Mouse (Mus musculus) heart, embryonic 12.5 days (tissue): ENCODE measurements around the gene Armc7. TPM values are rescaled to one million over a fixed set of nuclear protein-coding genes. Genes with fewer than 3 reads are reported as not detected.
"Not testable (repeated sequence)": the region's sequence is repeated elsewhere in the genome, so short reads cannot be mapped to it uniquely, and the experiment has no call there.

Experiments used
- ATAC-seq: fragments of 200-750 bp; cut with Nextera tagmentation; 2 replicates; pipeline ENCODE4 v1.8.0; 2017; ENCODE audit warnings: moderate TSS enrichment, moderate library complexity; ENCODE audit not compliant: insufficient number of reproducible peaks, low FRiP score
- H3K27ac ChIP-seq: fragments of 300-500 bp; sonication (generic); 2 replicates; pipeline ENCODE4 v1.5.1; 2016; ENCODE audit warnings: mild to moderate bottlenecking, moderate library complexity; ENCODE audit not compliant: poor library complexity, severe bottlenecking
- H3K27me3 ChIP-seq: fragments of 300-500 bp; sonication (generic); replicated peaks from 2 replicates; pipeline ENCODE4 v1.6.1; 2016; ENCODE audit warnings: mild to moderate bottlenecking, moderate library complexity
- H3K36me3 ChIP-seq: fragments of 300-500 bp; sonication (generic); 2 replicates; pipeline ENCODE4 v1.6.1; 2016; ENCODE audit warnings: mild to moderate bottlenecking, moderate library complexity
- H3K4me1 ChIP-seq: fragments of 300-500 bp; sonication (generic); replicated peaks from 2 replicates; pipeline ENCODE4 v1.6.1; 2016; ENCODE audit warnings: mild to moderate bottlenecking
- H3K4me2 ChIP-seq: fragments of 300-500 bp; sonication (generic); 2 replicates; pipeline ENCODE4 v1.6.1; 2016; ENCODE audit warnings: mild to moderate bottlenecking, moderate library complexity
- H3K4me3 ChIP-seq: fragments of 300-500 bp; sonication (generic); 2 replicates; pipeline ENCODE4 v1.5.1; 2016; ENCODE audit warnings: mild to moderate bottlenecking
- H3K9ac ChIP-seq: fragments of 300-500 bp; sonication (generic); 2 replicates; pipeline ENCODE4 v1.6.1; 2016; ENCODE audit warnings: mild to moderate bottlenecking, moderate library complexity
- H3K9me3 ChIP-seq: fragments of 300-500 bp; sonication (generic); replicated peaks from 2 replicates; pipeline ENCODE4 v1.6.1; 2016; ENCODE audit warnings: mild to moderate bottlenecking, moderate library complexity
- WGBS: fragments of 180-500 bp; shearing (Covaris S2); methylation state at CpG from one replicate; pipeline ENCODE4 v1.1.7; 2016; 5-methylcytosine and 5-hydroxymethylcytosine counted together
- microRNA-seq: library from miRNA; unstranded; fragments of <30 nt; microRNA quantifications from one replicate; pipeline ENCODE4, GENCODE M21; 2017
- polyA plus RNA-seq: library from polyadenylated mRNA; unstranded; fragments of >200 nt; fragmentation: Nextera tagmentation; extraction: Ambion mirVana; gene quantifications from 2 replicates; pipeline ENCODE4 v1.2.1, GENCODE M21; 2016

Gene Armc7
- polyA plus RNA-seq, 1 experiment from 2014 or later: 5.8 TPM

- not testable (repeated sequence) for H3K4me3 ChIP-seq, H3K27ac ChIP-seq, ATAC-seq, H3K4me1 ChIP-seq, H3K9me3 ChIP-seq, H3K9ac ChIP-seq, H3K27me3 ChIP-seq, H3K4me2 ChIP-seq
- peaks cover 79% of the 10 kb centered on the region for H3K36me3 ChIP-seq
- WGBS: 84% methylated on average over 3 of the region's 3 CpGs
These were observed 51.0 kb downstream of the Armc7 start for GRCm38 (mm10) chr11:115526446-115526845.

GRCm38 (mm10) chr11:115534759-115535371, 59.4 kb downstream of the Armc7 start:
- Histone ChIP-seq H3K9ac (peak overlapping the region; percentile 100), H3K4me1 (peaks cover 8% of the 10 kb centered on the region; the same call in 1 of the 2 replicates), H3K27ac (peak overlapping the region; percentile 100), H3K27me3 (no peaks in the 10 kb centered on the region), H3K4me3 (peak overlapping the region; percentile 100), H3K4me2 (peak overlapping the region; percentile 86), H3K9me3 (no peaks in the 10 kb centered on the region), H3K36me3 (peaks cover 35% of the 10 kb centered on the region)
- WGBS: 5% methylated on average over 11 of the region's 11 CpGs
- no peak for ATAC-seq

GRCm38 (mm10) chr11:115535401-115536037, 60.1 kb downstream of the Armc7 start:
- Histone ChIP-seq H3K9me3 (no peaks in the 10 kb centered on the region), H3K27me3 (no peaks in the 10 kb centered on the region), H3K36me3 (peaks cover 30% of the 10 kb centered on the region), H3K9ac (peak overlapping the region; percentile 100), H3K4me3 (peak overlapping the region; percentile 100), H3K27ac (peak overlapping the region; percentile 100), H3K4me2 (peak overlapping the region; percentile 86), H3K4me1 (peaks cover 8% of the 10 kb centered on the region; the same call in 1 of the 2 replicates)
- ATAC-seq: peak; percentile 85
- WGBS: under 1% methylated on average over 62 of the region's 84 CpGs

- Histone ChIP-seq H3K4me3 (peak within 1 kb of the TSS; percentile 100), H3K9ac (peak within 1 kb of the TSS; percentile 100), H3K27me3 (no peaks in the 10 kb centered on the region), H3K9me3 (no peaks in the 10 kb centered on the region), H3K4me2 (peak within 1 kb of the TSS; percentile 86), H3K36me3 (peaks cover 28% of the 10 kb centered on the region), H3K4me1 (peaks cover 8% of the 10 kb centered on the region; the same call in 1 of the 2 replicates), H3K27ac (peak within 1 kb of the TSS; percentile 100)
- 2% methylated on average over 69 of the region's 70 CpGs for WGBS
- ATAC-seq: peak; percentile 89
These were observed 60.7 kb downstream of the Armc7 start, which contains the start of gene Sumo2 for GRCm38 (mm10) chr11:115536038-115536681. TSS of gene Sumo2 (minus strand) at chr11:115536276.

- Histone ChIP-seq H3K4me3 (peak overlapping the region; percentile 100), H3K9me3 (no peaks in the 10 kb centered on the region)
- ATAC-seq: no peak
These were observed 61.5 kb downstream of the Armc7 start for GRCm38 (mm10) chr11:115536856-115537568.

DNA sequence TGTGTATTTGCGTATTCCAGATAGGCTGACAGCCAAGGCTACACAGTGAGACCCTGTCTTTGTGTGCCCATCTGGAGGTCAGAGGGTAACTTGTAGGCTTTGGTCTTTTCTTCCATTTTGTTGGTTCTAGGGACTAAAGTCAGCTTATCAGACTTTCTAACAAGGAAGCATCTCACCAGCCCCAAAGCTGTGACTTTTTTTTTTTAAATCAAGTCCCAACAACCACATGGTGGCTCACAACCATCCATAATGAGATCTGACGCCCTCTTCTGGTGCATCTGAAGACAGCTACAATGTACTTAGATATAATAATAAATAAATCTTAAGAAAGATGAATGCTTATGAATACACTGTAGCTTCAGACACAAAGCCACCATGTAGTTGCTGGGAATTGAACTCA, 62.6 kb downstream of the Armc7 start:
- peaks cover 10% of the 10 kb centered on the region for H3K36me3 ChIP-seq
- H3K4me3 ChIP-seq: no peak overlapping the region
- 0 out of 2 replicates have a peak, but pooled peaks cover 6% of the 10 kb centered on the region for H3K27me3 ChIP-seq
- H3K9ac ChIP-seq: no peak overlapping the region
- 63% methylated on average over 2 of the region's 2 CpGs for WGBS
- H3K27ac ChIP-seq: no peak overlapping the region
- no peaks in the 10 kb centered on the region for H3K9me3 ChIP-seq
- H3K4me1 ChIP-seq: peaks cover 8% of the 10 kb centered on the region; the same call in 1 of the 2 replicates
- no peak for ATAC-seq
- H3K4me2 ChIP-seq: no peak overlapping the region

More at GRCm38 (mm10) chr11:115536856-115537568, 61.5 kb downstream of the Armc7 start:
- Histone ChIP-seq H3K27me3 (no peaks in the 10 kb centered on the region), H3K36me3 (peaks cover 20% of the 10 kb centered on the region), H3K27ac (peak overlapping the region; percentile 100), H3K4me2 (peak overlapping the region; percentile 86), H3K9ac (no peak overlapping the region), H3K4me1 (peaks cover 8% of the 10 kb centered on the region; the same call in 1 of the 2 replicates)
- 87% methylated on average over 10 of the region's 10 CpGs for WGBS

Small RNAs within 50 kb of the gene (microRNA-seq; reads per million reads assigned to microRNA genes)
- not detected for gene Mir3968

Other genes starting within 250 kb of the Armc7 start
- 0.15 and 0.21 TPM in 2 replicates for gene Grin2c, start 208.4 kb upstream of the Armc7 start, polyA plus RNA-seq
- gene Fdxr, start 198.6 kb upstream of the Armc7 start, polyA plus RNA-seq: 11.3 and 12.3 TPM in 2 replicates
- 0.51 and 0.86 TPM in 2 replicates for gene Fads6, start 178.0 kb upstream of the Armc7 start, polyA plus RNA-seq
- gene Otop2, start 168.5 kb upstream of the Armc7 start, polyA plus RNA-seq: not detected in 2 replicates
- gene Ush1g, start 153.6 kb upstream of the Armc7 start, polyA plus RNA-seq: 0.06 and 0.08 TPM in 2 replicates
- not detected in 2 replicates for gene Otop3, start 140.9 kb upstream of the Armc7 start, polyA plus RNA-seq
- 6.0 and 7.4 TPM in 2 replicates for gene Hid1, start 107.9 kb upstream of the Armc7 start, polyA plus RNA-seq
- 9.0 and 9.5 TPM in 2 replicates for gene Cdr2l, start 93.8 kb upstream of the Armc7 start, polyA plus RNA-seq
- 156 and 162 TPM in 2 replicates for gene Mrpl58, start 71.9 kb upstream of the Armc7 start, polyA plus RNA-seq
- 1,576 and 1,627 TPM in 2 replicates for gene Atp5h, start 55.7 kb upstream of the Armc7 start, polyA plus RNA-seq
- 16.0 and 17.5 TPM in 2 replicates for gene Kctd2, start 55.5 kb upstream of the Armc7 start, polyA plus RNA-seq
- gene Trim80, start 35.1 kb upstream of the Armc7 start, polyA plus RNA-seq: 0.19 and 0.35 TPM in 2 replicates
- gene Slc16a5, start 13.2 kb upstream of the Armc7 start, polyA plus RNA-seq: 0.17 TPM in 1 of 2 replicates, not detected in the other
- gene Nt5c, start 16.2 kb downstream of the Armc7 start, polyA plus RNA-seq: 56.2 and 58.2 TPM in 2 replicates
- 413 and 440 TPM in 2 replicates for gene Jpt1, start 38.7 kb downstream of the Armc7 start, polyA plus RNA-seq
- 673 and 675 TPM in 2 replicates for gene Sumo2, start 60.6 kb downstream of the Armc7 start, polyA plus RNA-seq
- gene Nup85, start 88.8 kb downstream of the Armc7 start, polyA plus RNA-seq: 117 and 132 TPM in 2 replicates
- gene Mrps7, start 128.3 kb downstream of the Armc7 start, polyA plus RNA-seq: 90.4 and 95.4 TPM in 2 replicates
- gene Gga3, start 128.4 kb downstream of the Armc7 start, polyA plus RNA-seq: 19.2 and 21.9 TPM in 2 replicates
- 20.9 and 22.0 TPM in 2 replicates for gene Mif4gd, start 137.3 kb downstream of the Armc7 start, polyA plus RNA-seq
- 39.9 and 42.1 TPM in 2 replicates for gene Slc25a19, start 152.6 kb downstream of the Armc7 start, polyA plus RNA-seq
- gene Grb2, start 232.9 kb downstream of the Armc7 start, polyA plus RNA-seq: 95.9 and 113 TPM in 2 replicates